Mouse (Mus musculus): ENCODE measurements at regions not wholly inside any gene's neighbourhood (a gene's known extent, or its start where the extent isn't known, plus 50 kb on each side); places are given as distances from the start of the nearest gene placed in this dataset.

- H3K4me1 ChIP-seq = no peaks in the 10 kb centered on the region
- no peak for TF ChIP-seq GATA1 (IDR thresholded peaks at IDR 0.05; ENCODE audit: borderline replicate concordance, low read length)
- TF ChIP-seq FLI1 (IDR thresholded peaks at IDR 0.05; ENCODE audit: low read length) = no peak
- H3K9me3 ChIP-seq = no peaks in the 10 kb centered on the region
- no peak overlapping the region for H3K4me3 ChIP-seq (replicated peaks)
- no peaks in the 10 kb centered on the region for H3K36me3 ChIP-seq (replicated peaks; ENCODE audit: low read length)
- no peaks in the 10 kb centered on the region for H3K27me3 ChIP-seq (replicated peaks)
Measured at GRCm38 (mm10) chr3:149820670-149821069, 830.3 kb upstream of the Adgrl2 start.

GRCm38 (mm10) chr3:149819863-149820262 lies 829.5 kb upstream of the Adgrl2 start:
- Histone ChIP-seq H3K36me3 (replicated peaks; ENCODE audit: low read length) (no peaks in the 10 kb centered on the region), H3K27me3 (replicated peaks) (no peaks in the 10 kb centered on the region), H3K4me3 (replicated peaks) (no peak overlapping the region), H3K4me1 (no peaks in the 10 kb centered on the region), H3K9me3 (peaks cover 1% of the 10 kb centered on the region; the same call in 1 of the 2 replicates)
- no peak for TF ChIP-seq GATA1 (IDR thresholded peaks at IDR 0.05; ENCODE audit: borderline replicate concordance, low read length)
- no peak for TF ChIP-seq FLI1 (IDR thresholded peaks at IDR 0.05; ENCODE audit: low read length)

GRCm38 (mm10) chr3:149819081-149819480 lies 828.7 kb upstream of the Adgrl2 start:
- no peaks in the 10 kb centered on the region for H3K4me1 ChIP-seq
- H3K9me3 ChIP-seq = peaks cover 3% of the 10 kb centered on the region; the same call in 1 of the 2 replicates
- H3K4me3 ChIP-seq (replicated peaks) = no peak overlapping the region
- TF ChIP-seq GATA1 (IDR thresholded peaks at IDR 0.05; ENCODE audit: borderline replicate concordance, low read length) (no peak), FLI1 (IDR thresholded peaks at IDR 0.05; ENCODE audit: low read length) (no peak)
- no peaks in the 10 kb centered on the region for H3K27me3 ChIP-seq (replicated peaks)
- H3K36me3 ChIP-seq (replicated peaks; ENCODE audit: low read length) = no peaks in the 10 kb centered on the region

- TF ChIP-seq FLI1 (IDR thresholded peaks at IDR 0.05; ENCODE audit: low read length) (no peak), GATA1 (IDR thresholded peaks at IDR 0.05; ENCODE audit: borderline replicate concordance, low read length) (no peak)
- Histone ChIP-seq H3K27me3 (replicated peaks) (no peaks in the 10 kb centered on the region), H3K4me1 (no peaks in the 10 kb centered on the region), H3K4me3 (replicated peaks) (no peak overlapping the region), H3K36me3 (replicated peaks; ENCODE audit: low read length) (no peaks in the 10 kb centered on the region), H3K9me3 (peaks cover 14% of the 10 kb centered on the region)
Measured at GRCm38 (mm10) chr3:149811036-149811435, 820.7 kb upstream of the Adgrl2 start.

GRCm38 (mm10) chr3:149805345-149805744 lies 815.0 kb upstream of the Adgrl2 start:
- H3K4me3 ChIP-seq (replicated peaks) = no peak overlapping the region
- H3K9me3 ChIP-seq = peaks cover 12% of the 10 kb centered on the region; the same call in 1 of the 2 replicates
- H3K36me3 ChIP-seq (replicated peaks; ENCODE audit: low read length) = no peaks in the 10 kb centered on the region
- H3K4me1 ChIP-seq = no peaks in the 10 kb centered on the region
- no peaks in the 10 kb centered on the region for H3K27me3 ChIP-seq (replicated peaks)
- TF ChIP-seq FLI1 (IDR thresholded peaks at IDR 0.05; ENCODE audit: low read length) (no peak), GATA1 (IDR thresholded peaks at IDR 0.05; ENCODE audit: borderline replicate concordance, low read length) (no peak)

GRCm38 (mm10) chr3:149796123-149796522 lies 805.8 kb upstream of the Adgrl2 start:
- Histone ChIP-seq H3K9me3 (peaks cover 8% of the 10 kb centered on the region; the same call in 1 of the 2 replicates), H3K27me3 (replicated peaks) (no peaks in the 10 kb centered on the region), H3K4me1 (no peaks in the 10 kb centered on the region), H3K36me3 (replicated peaks; ENCODE audit: low read length) (no peaks in the 10 kb centered on the region), H3K4me3 (replicated peaks) (no peak overlapping the region)
- TF ChIP-seq GATA1 (IDR thresholded peaks at IDR 0.05; ENCODE audit: borderline replicate concordance, low read length) = no peak
- TF ChIP-seq FLI1 (IDR thresholded peaks at IDR 0.05; ENCODE audit: low read length) = no peak

- Histone ChIP-seq H3K36me3 (replicated peaks; ENCODE audit: low read length) (no peaks in the 10 kb centered on the region), H3K27me3 (replicated peaks) (no peaks in the 10 kb centered on the region), H3K9me3 (peaks cover 5% of the 10 kb centered on the region; the same call in 1 of the 2 replicates), H3K4me3 (replicated peaks) (no peak overlapping the region), H3K4me1 (no peaks in the 10 kb centered on the region)
- TF ChIP-seq GATA1 (IDR thresholded peaks at IDR 0.05; ENCODE audit: borderline replicate concordance, low read length) (no peak), FLI1 (IDR thresholded peaks at IDR 0.05; ENCODE audit: low read length) (no peak)
Measured at GRCm38 (mm10) chr3:149791593-149791992, 801.2 kb upstream of the Adgrl2 start.

GRCm38 (mm10) chr3:149786096-149786495 lies 795.7 kb upstream of the Adgrl2 start:
- Histone ChIP-seq H3K4me3 (replicated peaks) (no peak overlapping the region), H3K36me3 (replicated peaks; ENCODE audit: low read length) (no peaks in the 10 kb centered on the region)

GRCm38 (mm10) chr3:149783903-149784608 lies 793.7 kb upstream of the Adgrl2 start:
- Histone ChIP-seq H3K36me3 (replicated peaks; ENCODE audit: low read length) (no peaks in the 10 kb centered on the region), H3K4me1 (no peaks in the 10 kb centered on the region), H3K9me3 (0 out of 2 replicates have a peak, but pooled peaks cover 5% of the 10 kb centered on the region), H3K27me3 (replicated peaks) (no peaks in the 10 kb centered on the region), H3K4me3 (replicated peaks) (no peak overlapping the region)
- TF ChIP-seq FLI1 (IDR thresholded peaks at IDR 0.05; ENCODE audit: low read length) (no peak), GATA1 (IDR thresholded peaks at IDR 0.05; ENCODE audit: borderline replicate concordance, low read length) (no peak)

More at GRCm38 (mm10) chr3:149786096-149786495, 795.7 kb upstream of the Adgrl2 start:
- 0 out of 2 replicates have a peak, but pooled peaks cover 5% of the 10 kb centered on the region for H3K9me3 ChIP-seq
- TF ChIP-seq FLI1 (IDR thresholded peaks at IDR 0.05; ENCODE audit: low read length) (no peak), GATA1 (IDR thresholded peaks at IDR 0.05; ENCODE audit: borderline replicate concordance, low read length) (no peak)
- H3K27me3 ChIP-seq (replicated peaks) = no peaks in the 10 kb centered on the region
- no peaks in the 10 kb centered on the region for H3K4me1 ChIP-seq

- no peak for TF ChIP-seq FLI1 (IDR thresholded peaks at IDR 0.05; ENCODE audit: low read length)
- no peak for TF ChIP-seq GATA1 (IDR thresholded peaks at IDR 0.05; ENCODE audit: borderline replicate concordance, low read length)
- Histone ChIP-seq H3K4me1 (no peaks in the 10 kb centered on the region), H3K9me3 (no peaks in the 10 kb centered on the region), H3K4me3 (replicated peaks) (no peak overlapping the region), H3K36me3 (replicated peaks; ENCODE audit: low read length) (no peaks in the 10 kb centered on the region), H3K27me3 (replicated peaks) (no peaks in the 10 kb centered on the region)
Measured at GRCm38 (mm10) chr3:149767847-149768421, 777.6 kb upstream of the Adgrl2 start.

Data from megakaryocyte, embryonic 14.5 days (primary cell).